Mouse (Mus musculus): ENCODE data around the gene Chd1. TPM values are rescaled to one million over a fixed set of nuclear protein-coding genes. Genes with fewer than 3 reads are reported as not detected.

The Chd1 gene
- polyA plus RNA-seq, 1 experiment from 2014 or later = 27.7 TPM

DNA sequence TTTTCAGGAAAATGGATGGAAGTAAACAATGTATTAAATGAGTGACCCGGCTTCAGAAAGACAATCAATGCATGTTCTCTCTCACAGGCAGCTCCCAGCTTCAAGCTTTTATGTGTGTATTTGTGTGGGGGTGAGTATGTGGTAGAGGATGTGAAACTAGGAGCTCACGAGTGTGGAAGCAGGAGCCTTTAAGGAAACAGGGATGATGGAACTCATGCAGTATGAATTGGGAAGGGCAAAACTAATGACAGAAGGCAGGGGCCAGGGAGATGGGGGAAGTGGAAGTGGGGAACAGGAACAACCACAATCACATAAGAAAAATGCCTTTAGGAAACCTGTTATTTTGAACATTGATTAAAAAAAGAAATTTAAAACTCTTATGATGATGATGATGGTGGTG is 9.2 kb upstream of the Chd1 start:
- no peak overlapping the region for H3K27ac ChIP-seq (replicated peaks; ENCODE audit: low read depth, low read length)
- no peak overlapping the region for H3K4me2 ChIP-seq (ENCODE audit: low read depth, low read length)
- no peak for DNase-seq (ENCODE audit: low spot score)
- 75% methylated on average over 2 of the region's 2 CpGs for WGBS
- H3K9ac ChIP-seq (ENCODE audit: low read depth, low read length) = no peak overlapping the region
- H3K27me3 ChIP-seq (replicated peaks; ENCODE audit: control insufficient read depth, insufficient read depth, low read length) = no peaks in the 10 kb centered on the region
- H3K4me1 ChIP-seq (ENCODE audit: control insufficient read depth, insufficient read depth, low read length) = no peaks in the 10 kb centered on the region
- no peak for ATAC-seq (ENCODE audit: low read depth)
- H3K36me3 ChIP-seq (ENCODE audit: control insufficient read depth, insufficient read depth, low read length) = no peaks in the 10 kb centered on the region
- H3K4me3 ChIP-seq (ENCODE audit: low read depth, low read length) = no peak overlapping the region
- H3K9me3 ChIP-seq (ENCODE audit: control insufficient read depth, low read length) = no peaks in the 10 kb centered on the region

DNA sequence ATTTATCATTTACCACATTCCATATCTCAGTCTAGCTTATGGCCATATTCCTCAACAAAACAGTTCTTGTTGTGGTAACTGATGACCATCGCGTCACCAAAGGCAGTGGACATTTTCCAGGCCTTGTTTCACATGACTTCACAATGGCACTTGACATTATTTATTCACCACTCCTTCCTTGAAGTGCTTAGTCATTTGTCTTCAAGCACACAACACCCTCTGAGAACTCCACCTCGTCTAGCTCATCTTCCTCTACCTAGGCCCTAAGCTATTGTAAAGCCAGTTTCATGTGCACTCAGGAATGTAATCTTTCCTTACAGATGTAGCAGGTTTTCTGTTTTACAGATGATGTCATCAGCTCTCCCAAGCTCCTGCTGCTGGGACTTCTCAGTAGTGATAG is 5.8 kb upstream of the Chd1 start:
- no peak overlapping the region for H3K27ac ChIP-seq (replicated peaks; ENCODE audit: low read depth, low read length)
- no peaks in the 10 kb centered on the region for H3K27me3 ChIP-seq (replicated peaks; ENCODE audit: control insufficient read depth, insufficient read depth, low read length)
- H3K4me2 ChIP-seq (ENCODE audit: low read depth, low read length) = no peak overlapping the region
- H3K4me1 ChIP-seq (ENCODE audit: control insufficient read depth, insufficient read depth, low read length) = no peaks in the 10 kb centered on the region
- ATAC-seq (ENCODE audit: low read depth) = no peak
- no peak overlapping the region for H3K9ac ChIP-seq (ENCODE audit: low read depth, low read length)
- 91% methylated on average over 3 of the region's 3 CpGs for WGBS
- H3K4me3 ChIP-seq (ENCODE audit: low read depth, low read length) = no peak overlapping the region
- H3K36me3 ChIP-seq (ENCODE audit: control insufficient read depth, insufficient read depth, low read length) = no peaks in the 10 kb centered on the region
- no peak for DNase-seq (ENCODE audit: low spot score)
- no peaks in the 10 kb centered on the region for H3K9me3 ChIP-seq (ENCODE audit: control insufficient read depth, low read length)

DNA sequence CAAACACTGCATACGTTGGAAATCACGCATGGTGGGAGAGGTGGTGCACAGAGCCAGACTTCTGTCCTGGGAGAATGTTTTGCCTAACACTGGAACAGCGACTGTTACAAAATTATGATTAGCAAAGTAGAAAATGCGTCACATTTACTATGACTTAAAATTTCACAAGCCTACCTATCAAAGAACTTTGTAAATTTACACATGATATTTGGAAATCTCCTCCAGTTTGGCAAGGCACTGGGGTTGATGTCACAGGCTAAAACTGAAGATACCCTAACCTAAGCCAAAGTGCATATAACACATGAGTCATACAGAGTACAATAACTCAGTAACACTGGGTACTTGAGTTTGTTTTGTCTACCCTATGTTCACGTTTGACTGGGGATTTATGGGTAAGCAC is 3.3 kb upstream of the Chd1 start:
- no peak overlapping the region for H3K4me3 ChIP-seq (ENCODE audit: low read depth, low read length)
- ATAC-seq (ENCODE audit: low read depth) (no peak), DNase-seq (ENCODE audit: low spot score) (no peak)
- H3K4me1 ChIP-seq (ENCODE audit: control insufficient read depth, insufficient read depth, low read length) = peaks cover 3% of the 10 kb centered on the region
- no peaks in the 10 kb centered on the region for H3K27me3 ChIP-seq (replicated peaks; ENCODE audit: control insufficient read depth, insufficient read depth, low read length)
- no peaks in the 10 kb centered on the region for H3K9me3 ChIP-seq (ENCODE audit: control insufficient read depth, low read length)
- 90% methylated on average over 5 of the region's 5 CpGs for WGBS
- H3K27ac ChIP-seq (replicated peaks; ENCODE audit: low read depth, low read length) = no peak overlapping the region
- H3K4me2 ChIP-seq (ENCODE audit: low read depth, low read length) = no peak overlapping the region
- H3K36me3 ChIP-seq (ENCODE audit: control insufficient read depth, insufficient read depth, low read length) = no peaks in the 10 kb centered on the region
- no peak overlapping the region for H3K9ac ChIP-seq (ENCODE audit: low read depth, low read length)

DNA sequence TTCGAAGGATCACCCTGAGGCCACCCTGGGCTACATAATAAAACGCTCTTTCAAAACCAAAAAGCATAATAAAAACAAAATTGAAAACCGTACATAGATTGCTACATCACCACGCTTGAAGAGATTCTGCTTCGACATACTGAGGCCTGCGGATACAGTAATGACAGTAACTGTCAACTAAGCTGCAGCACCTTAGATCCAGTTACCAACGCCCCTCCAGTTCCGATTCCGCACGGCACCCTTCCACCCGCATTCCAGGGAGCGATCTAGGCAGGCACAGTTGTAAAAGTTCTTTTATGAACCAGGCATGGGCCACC is 651 bp upstream of the Chd1 start:
- DNase-seq (ENCODE audit: low spot score) (no peak), ATAC-seq (ENCODE audit: low read depth) (no peak; the same call in 1 of the 2 replicates)
- H3K9me3 ChIP-seq (ENCODE audit: control insufficient read depth, low read length) = no peaks in the 10 kb centered on the region
- H3K27ac ChIP-seq (replicated peaks; ENCODE audit: low read depth, low read length) = peak overlapping the region; percentile 94
- H3K4me2 ChIP-seq (ENCODE audit: low read depth, low read length) = peak overlapping the region; percentile 82
- 4% methylated on average over 12 of the region's 12 CpGs for WGBS
- peaks cover 16% of the 10 kb centered on the region for H3K36me3 ChIP-seq (ENCODE audit: control insufficient read depth, insufficient read depth, low read length)
- peak overlapping the region; percentile 90 for H3K4me3 ChIP-seq (ENCODE audit: low read depth, low read length)
- peaks cover 10% of the 10 kb centered on the region for H3K4me1 ChIP-seq (ENCODE audit: control insufficient read depth, insufficient read depth, low read length)
- H3K27me3 ChIP-seq (replicated peaks; ENCODE audit: control insufficient read depth, insufficient read depth, low read length) = no peaks in the 10 kb centered on the region
- peak overlapping the region; percentile 96 for H3K9ac ChIP-seq (ENCODE audit: low read depth, low read length)

DNA sequence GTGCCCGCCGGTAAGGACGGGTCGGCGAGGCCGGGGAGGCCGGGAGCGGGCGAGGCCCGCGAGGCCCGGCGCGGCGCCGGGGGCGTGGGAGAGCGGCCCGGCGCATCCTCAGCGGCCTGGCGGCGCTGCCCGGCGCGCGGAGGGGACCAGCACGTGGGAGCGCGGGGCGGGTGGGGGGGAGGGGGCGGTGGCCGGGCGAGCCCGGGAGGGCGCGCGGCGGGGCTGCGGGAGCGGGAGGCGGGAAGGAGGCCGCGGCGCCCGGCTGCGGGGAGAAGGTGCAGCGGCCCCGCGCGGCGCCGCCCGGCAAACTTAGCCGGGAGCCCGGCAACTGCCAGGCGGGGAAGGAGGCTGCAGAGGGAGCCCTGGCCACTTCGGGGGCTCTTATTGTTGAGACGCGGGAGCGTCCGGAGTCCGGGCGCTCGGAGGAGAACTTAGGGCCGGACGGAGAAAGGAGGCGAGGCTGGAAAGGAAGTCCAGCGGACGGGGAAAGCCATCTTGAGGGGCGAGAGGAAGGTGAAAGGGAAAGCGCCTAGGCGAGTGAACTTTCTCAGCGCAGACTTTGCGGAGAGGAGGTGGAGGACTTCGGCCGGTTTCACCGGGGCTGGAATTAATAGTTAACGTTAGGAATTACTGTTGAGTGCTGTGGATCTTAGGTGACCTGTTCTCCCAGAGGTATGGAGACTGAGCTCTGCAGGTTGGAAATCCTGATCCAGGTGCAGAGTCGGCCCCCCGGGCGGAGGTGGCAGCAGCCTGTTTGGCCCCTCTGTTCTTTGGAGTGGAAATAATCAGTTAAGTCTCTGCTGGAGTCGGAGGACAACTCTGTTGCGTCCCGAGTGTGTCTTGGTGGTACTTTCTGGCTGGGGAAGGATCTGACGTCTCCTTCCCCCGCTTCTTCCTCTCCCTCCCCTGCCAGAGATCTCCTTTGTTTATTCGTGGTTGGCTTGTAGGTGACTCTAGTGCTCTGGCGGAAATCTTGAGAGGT is 827 bp downstream of the Chd1 start:
- Histone ChIP-seq H3K4me1 (ENCODE audit: control insufficient read depth, insufficient read depth, low read length) (peaks cover 10% of the 10 kb centered on the region), H3K4me3 (ENCODE audit: low read depth, low read length) (peak overlapping the region; percentile 90), H3K4me2 (ENCODE audit: low read depth, low read length) (peak overlapping the region; percentile 82), H3K27me3 (replicated peaks; ENCODE audit: control insufficient read depth, insufficient read depth, low read length) (no peaks in the 10 kb centered on the region), H3K36me3 (ENCODE audit: control insufficient read depth, insufficient read depth, low read length) (peaks cover 21% of the 10 kb centered on the region), H3K9ac (ENCODE audit: low read depth, low read length) (peak overlapping the region; percentile 96), H3K27ac (replicated peaks; ENCODE audit: low read depth, low read length) (peak overlapping the region; percentile 94), H3K9me3 (ENCODE audit: control insufficient read depth, low read length) (no peaks in the 10 kb centered on the region)
- ATAC-seq (ENCODE audit: low read depth) (peak; percentile 62), DNase-seq (ENCODE audit: low spot score) (peak; percentile 58)
- WGBS = under 1% methylated on average over 42 of the region's 89 CpGs

DNA sequence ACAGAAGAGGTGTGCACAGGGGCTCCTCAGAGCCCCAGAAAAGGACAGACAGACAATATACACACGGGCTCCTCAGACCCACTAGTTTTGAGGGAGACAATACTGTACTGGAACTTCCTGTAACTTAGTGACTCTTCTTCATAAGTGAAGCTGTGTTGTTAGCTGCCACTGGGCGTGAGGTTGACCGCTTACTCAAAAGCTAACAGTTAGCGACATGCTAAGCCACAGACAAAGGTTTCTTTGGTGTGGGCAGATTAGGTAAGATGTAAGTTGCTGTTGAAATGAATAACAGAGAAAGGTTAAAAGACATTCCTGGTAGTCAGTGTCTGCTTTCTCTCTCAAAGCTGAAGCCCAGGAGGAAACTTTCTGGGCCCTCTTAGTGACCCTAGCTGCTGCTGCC is 9.7 kb downstream of the Chd1 start:
- ATAC-seq (ENCODE audit: low read depth) (no peak), DNase-seq (ENCODE audit: low spot score) (no peak)
- Histone ChIP-seq H3K9ac (ENCODE audit: low read depth, low read length) (no peak overlapping the region), H3K9me3 (ENCODE audit: control insufficient read depth, low read length) (no peaks in the 10 kb centered on the region), H3K4me1 (ENCODE audit: control insufficient read depth, insufficient read depth, low read length) (no peaks in the 10 kb centered on the region), H3K27ac (replicated peaks; ENCODE audit: low read depth, low read length) (no peak overlapping the region), H3K4me2 (ENCODE audit: low read depth, low read length) (no peak overlapping the region), H3K27me3 (replicated peaks; ENCODE audit: control insufficient read depth, insufficient read depth, low read length) (no peaks in the 10 kb centered on the region), H3K4me3 (ENCODE audit: low read depth, low read length) (no peak overlapping the region), H3K36me3 (ENCODE audit: control insufficient read depth, insufficient read depth, low read length) (peaks cover 22% of the 10 kb centered on the region; the same call in 1 of the 2 replicates)
- WGBS = 67% methylated on average over 4 of the region's 4 CpGs

DNA sequence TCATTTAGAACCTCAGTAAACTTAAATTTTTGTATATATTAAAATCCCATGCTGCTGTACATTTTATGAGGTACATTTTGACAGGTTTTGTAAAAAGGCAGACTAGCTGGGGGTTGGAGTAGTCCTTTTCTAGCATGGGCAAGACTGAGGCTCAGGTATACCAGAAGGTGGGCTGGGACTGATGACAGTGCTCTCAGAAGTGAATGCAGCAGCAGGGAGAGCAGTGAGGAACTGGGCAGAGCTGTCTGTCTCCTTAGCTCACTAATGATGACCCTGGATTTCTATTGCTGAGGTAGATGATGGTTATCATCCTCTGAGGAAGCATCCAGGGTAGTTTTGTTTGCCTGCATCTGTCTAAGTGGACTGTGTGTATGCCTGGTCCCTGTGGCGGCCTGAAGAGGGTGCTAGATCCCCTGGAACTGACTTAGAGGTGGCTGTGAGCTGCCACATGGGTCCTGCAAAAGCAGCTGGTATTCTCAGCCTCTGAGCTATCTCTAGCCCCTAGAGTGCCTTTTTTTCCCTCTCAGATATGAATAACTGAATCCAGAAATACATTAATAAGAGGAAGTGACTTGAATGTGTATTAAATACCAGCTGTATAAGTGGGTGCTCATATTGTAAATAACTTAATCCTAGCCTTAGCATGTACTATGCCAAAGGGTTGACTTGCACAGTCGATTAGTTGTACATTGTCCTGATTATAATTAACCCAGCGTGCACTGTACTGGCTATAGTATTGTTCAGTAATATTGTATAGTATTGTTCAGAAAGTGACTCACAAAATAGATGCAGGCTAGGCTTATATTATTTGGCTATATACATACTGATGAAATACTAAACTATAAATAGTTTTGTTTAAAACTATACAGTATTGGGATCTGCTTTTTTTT is 10.5 kb downstream of the Chd1 start:
- no peak for DNase-seq (ENCODE audit: low spot score)
- 70% methylated on average over 3 of the region's 3 CpGs for WGBS
- no peak overlapping the region for H3K4me3 ChIP-seq (ENCODE audit: low read depth, low read length)

DNA sequence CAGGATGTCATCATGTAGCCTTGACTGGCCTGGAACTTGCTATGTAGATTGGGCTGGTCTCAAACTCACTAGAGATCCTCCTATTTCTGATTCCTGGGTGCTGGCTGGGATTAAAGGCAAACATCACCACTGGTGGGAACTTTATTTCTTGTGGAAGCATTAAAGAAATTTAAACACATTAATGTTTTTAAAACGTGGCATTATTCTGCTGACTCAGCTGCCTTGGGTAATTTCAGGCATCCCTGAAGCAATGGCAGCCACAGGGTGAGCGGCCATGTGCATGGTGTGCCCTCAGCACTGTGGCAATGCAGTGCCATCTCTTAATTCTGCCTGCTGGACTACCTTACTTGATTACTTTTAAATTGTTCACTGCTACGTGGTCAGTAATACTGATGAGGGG is 11.2 kb downstream of the Chd1 start:
- no peak overlapping the region for H3K9ac ChIP-seq (ENCODE audit: low read depth, low read length)
- no peak for DNase-seq (ENCODE audit: low spot score)
- H3K36me3 ChIP-seq (ENCODE audit: control insufficient read depth, insufficient read depth, low read length) = peaks cover 15% of the 10 kb centered on the region; the same call in 1 of the 2 replicates
- no peak for ATAC-seq (ENCODE audit: low read depth)
- no peaks in the 10 kb centered on the region for H3K27me3 ChIP-seq (replicated peaks; ENCODE audit: control insufficient read depth, insufficient read depth, low read length)
- H3K27ac ChIP-seq (replicated peaks; ENCODE audit: low read depth, low read length) = no peak overlapping the region
- no peak overlapping the region for H3K4me2 ChIP-seq (ENCODE audit: low read depth, low read length)
- no peaks in the 10 kb centered on the region for H3K9me3 ChIP-seq (ENCODE audit: control insufficient read depth, low read length)
- H3K4me1 ChIP-seq (ENCODE audit: control insufficient read depth, insufficient read depth, low read length) = no peaks in the 10 kb centered on the region
- no peak overlapping the region for H3K4me3 ChIP-seq (ENCODE audit: low read depth, low read length)
- 82% methylated on average over 3 of the region's 3 CpGs for WGBS

More for the DNA sequence above, 10.5 kb downstream of the Chd1 start:
- H3K9me3 ChIP-seq (ENCODE audit: control insufficient read depth, low read length) = no peaks in the 10 kb centered on the region
- H3K36me3 ChIP-seq (ENCODE audit: control insufficient read depth, insufficient read depth, low read length) = peaks cover 19% of the 10 kb centered on the region; the same call in 1 of the 2 replicates
- no peaks in the 10 kb centered on the region for H3K27me3 ChIP-seq (replicated peaks; ENCODE audit: control insufficient read depth, insufficient read depth, low read length)
- H3K27ac ChIP-seq (replicated peaks; ENCODE audit: low read depth, low read length) = no peak overlapping the region
- ATAC-seq (ENCODE audit: low read depth) = no peak
- no peak overlapping the region; the same call in 1 of the 2 replicates for H3K9ac ChIP-seq (ENCODE audit: low read depth, low read length)
- H3K4me2 ChIP-seq (ENCODE audit: low read depth, low read length) = no peak overlapping the region
- H3K4me1 ChIP-seq (ENCODE audit: control insufficient read depth, insufficient read depth, low read length) = no peaks in the 10 kb centered on the region
